Mouse (Mus musculus): ENCODE results near the gene Orai2.

DNA sequence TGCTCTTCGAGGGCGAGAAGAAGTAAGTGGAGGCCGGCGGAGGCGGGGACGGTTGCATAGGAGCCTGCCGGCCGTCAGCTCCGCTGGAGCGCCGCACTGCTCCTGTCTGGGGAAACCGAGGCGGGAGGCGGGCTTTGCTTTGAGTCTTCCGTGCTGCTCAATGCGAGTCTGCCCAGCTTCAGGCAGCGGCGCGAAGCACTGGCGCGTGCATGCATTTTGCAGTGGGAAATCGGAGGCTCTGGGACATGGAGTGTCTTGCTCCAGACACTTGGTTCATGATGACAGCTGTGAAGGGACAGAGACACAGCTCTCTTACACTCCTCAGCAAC, 53.8 kb downstream of the Orai2 start:
- TF ChIP-seq CTCF (IDR thresholded peaks at IDR 0.05; ENCODE audit: low read depth) (no peak), EP300 (IDR thresholded peaks at IDR 0.05; ENCODE audit: low read depth) (no peak)

All from heart, postnatal 0 days (tissue).